Mouse (Mus musculus) embryonic facial prominence, embryonic 13.5 days (tissue): ENCODE measurements around the gene Eci1. TPM values are rescaled to one million over a fixed set of nuclear protein-coding genes. Genes with fewer than 3 reads are reported as not detected.
"Not testable (repeated sequence)": the region's sequence is repeated elsewhere in the genome, so short reads cannot be mapped to it uniquely, and the experiment has no call there.

Source experiments
- ATAC-seq: fragments of 200-750 bp; cut with Nextera tagmentation; 2 replicates; pipeline ENCODE4 v1.8.0; 2017; ENCODE audit warnings: low read depth; ENCODE audit not compliant: insufficient number of reproducible peaks, insufficient read depth, low FRiP score, low TSS enrichment
- H3K27ac ChIP-seq: fragments of 300-500 bp; sonication (generic); 2 replicates; pipeline ENCODE4 v1.5.1; 2015; ENCODE audit warnings: moderate library complexity, mild to moderate bottlenecking, inconsistent platforms
- H3K27me3 ChIP-seq: fragments of 300-500 bp; sonication (generic); 2 replicates; pipeline ENCODE4 v1.6.1; 2015; ENCODE audit warnings: mild to moderate bottlenecking, inconsistent platforms
- H3K36me3 ChIP-seq: fragments of 300-500 bp; sonication (generic); 2 replicates; pipeline ENCODE4 v1.6.1; 2015; ENCODE audit warnings: mild to moderate bottlenecking, inconsistent platforms
- H3K4me1 ChIP-seq: fragments of 300-500 bp; sonication (generic); 2 replicates; pipeline ENCODE4 v1.6.1; 2015; ENCODE audit warnings: inconsistent platforms
- H3K4me2 ChIP-seq: fragments of 300-500 bp; sonication (generic); 2 replicates; pipeline ENCODE4 v1.6.1; 2015; ENCODE audit warnings: moderate library complexity, mild to moderate bottlenecking, inconsistent platforms
- H3K4me3 ChIP-seq: fragments of 300-500 bp; sonication (generic); 2 replicates; pipeline ENCODE4 v1.5.1; 2015; ENCODE audit warnings: mild to moderate bottlenecking, inconsistent platforms
- H3K9ac ChIP-seq: fragments of 300-500 bp; sonication (generic); 2 replicates; pipeline ENCODE4 v1.6.1; 2015; ENCODE audit warnings: mild to moderate bottlenecking, inconsistent platforms
- H3K9me3 ChIP-seq: fragments of 300-500 bp; sonication (generic); 2 replicates; pipeline ENCODE4 v1.6.1; 2016; ENCODE audit warnings: inconsistent platforms
- WGBS: fragments of 180-500 bp; shearing (Covaris S2); methylation state at CpG from one replicate; pipeline ENCODE4 v1.1.7; 2015; ENCODE audit warnings: mixed read lengths; 5-methylcytosine and 5-hydroxymethylcytosine counted together
- polyA plus RNA-seq: library from polyadenylated mRNA; unstranded; fragments of >200 nt; fragmentation: Nextera tagmentation; extraction: Ambion mirVana; gene quantifications from 2 replicates; pipeline ENCODE4 v1.2.1, GENCODE M21; 2015

Eci1 gene
- polyA plus RNA-seq, 1 experiment from 2014 or later: 70.6 TPM

DNA sequence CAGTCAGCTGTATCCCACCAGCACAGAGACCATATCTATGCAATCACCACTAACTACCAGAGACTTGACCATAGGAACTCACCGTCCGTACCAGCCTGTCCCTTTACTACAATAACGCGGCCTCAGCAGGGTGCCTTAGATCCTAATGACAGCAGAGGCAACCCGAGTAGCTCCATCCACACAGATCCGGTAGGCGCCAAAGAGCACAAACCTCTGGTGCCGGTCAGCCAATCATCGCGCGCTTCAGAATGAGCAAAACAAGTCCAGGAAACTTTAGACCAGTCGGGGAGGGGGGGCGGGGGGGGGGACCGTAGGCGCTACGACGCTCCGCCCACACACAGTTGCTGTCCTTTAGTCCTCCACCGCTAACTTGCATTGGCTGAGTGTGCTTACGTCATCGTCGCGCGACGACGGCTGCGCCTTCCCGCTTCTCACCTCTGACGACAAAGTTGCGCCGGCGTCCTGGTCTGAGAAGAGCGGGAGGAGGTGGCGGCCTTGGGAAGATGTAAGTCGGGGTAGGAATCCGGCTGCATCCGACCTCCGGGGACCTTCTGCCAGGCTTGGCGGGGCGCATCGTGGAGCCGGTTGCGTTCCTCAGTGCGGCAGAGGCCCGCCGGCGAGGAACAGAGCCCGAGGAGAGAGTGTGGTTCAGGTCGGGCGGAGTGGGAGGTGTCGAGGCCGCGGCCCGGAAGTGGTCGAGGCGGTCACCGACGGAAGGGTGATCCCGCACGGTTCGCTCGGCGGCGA is 12.0 kb upstream of the Eci1 start, which contains the start of gene Rnps1:
Rnps1 (plus strand) TSS at position 336 of the 747 bp plus-strand sequence.
- Histone ChIP-seq H3K4me1 (peaks cover 33% of the 10 kb centered on the region), H3K36me3 (peaks cover 44% of the 10 kb centered on the region), H3K9me3 (no peaks in the 10 kb centered on the region), H3K27me3 (no peaks in the 10 kb centered on the region), H3K4me3 (peak within 1 kb of the TSS; percentile 88), H3K4me2 (peak within 1 kb of the TSS; percentile 78), H3K9ac (peak within 1 kb of the TSS; percentile 96), H3K27ac (peak within 1 kb of the TSS; percentile 94)
- peak; percentile 93 for ATAC-seq
- under 1% methylated on average over 64 of the region's 64 CpGs for WGBS

DNA sequence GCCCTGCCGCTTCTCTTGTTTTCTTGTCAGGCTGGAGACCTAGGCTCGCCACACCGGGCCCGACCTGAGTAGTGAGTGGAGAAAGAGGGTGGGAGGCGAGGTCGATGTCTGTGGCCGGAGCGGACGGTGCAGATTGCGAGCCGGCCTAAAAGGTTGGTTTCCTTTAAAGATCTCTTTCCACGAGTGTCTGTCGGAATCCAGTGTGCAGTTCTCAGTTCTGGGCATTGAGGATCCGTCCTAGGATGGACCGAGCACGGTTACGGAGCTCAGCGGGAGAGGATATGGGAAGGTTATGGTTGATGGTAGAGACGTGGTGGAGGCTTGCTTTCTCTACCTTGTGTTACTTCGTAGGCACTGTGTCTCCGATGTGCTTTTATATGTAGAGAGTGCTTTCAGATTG is 11.4 kb upstream of the Eci1 start:
- peak overlapping the region; percentile 78 for H3K4me2 ChIP-seq
- peak overlapping the region; percentile 88 for H3K4me3 ChIP-seq
- peak overlapping the region; percentile 96 for H3K9ac ChIP-seq
- peaks cover 44% of the 10 kb centered on the region for H3K36me3 ChIP-seq
- ATAC-seq: peak; percentile 45
- H3K4me1 ChIP-seq: peaks cover 33% of the 10 kb centered on the region
- H3K9me3 ChIP-seq: no peaks in the 10 kb centered on the region
- WGBS: under 1% methylated on average over 21 of the region's 21 CpGs
- H3K27me3 ChIP-seq: no peaks in the 10 kb centered on the region
- peak overlapping the region; percentile 94 for H3K27ac ChIP-seq

DNA sequence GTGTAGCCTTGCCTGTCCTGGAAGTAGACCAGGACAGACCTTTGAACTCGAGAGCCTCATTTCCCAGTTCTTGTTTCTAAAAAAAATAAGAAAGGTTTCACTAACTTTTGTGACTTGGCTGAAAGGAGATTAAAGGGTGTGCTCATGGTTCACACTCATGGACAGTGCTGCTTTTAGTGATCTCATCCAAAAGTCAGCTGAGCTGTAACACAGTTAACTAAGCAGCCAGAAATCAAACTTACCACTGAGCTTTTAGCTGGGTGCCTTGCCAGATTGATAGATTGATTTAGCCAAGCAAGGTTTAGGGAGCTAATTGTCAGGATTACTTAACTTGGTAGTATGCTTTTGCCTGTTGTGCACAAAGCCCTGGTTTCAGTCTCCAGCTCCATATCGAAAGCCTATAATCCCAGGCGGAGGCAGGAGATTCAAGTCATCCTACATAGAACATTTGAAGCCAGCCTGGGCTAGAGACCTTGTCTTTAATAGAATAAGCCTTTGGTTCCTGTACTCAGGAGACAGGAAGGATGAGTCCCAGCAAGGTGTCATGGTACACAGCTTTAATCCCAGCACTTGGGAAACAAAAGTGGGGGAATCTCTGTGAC is 10.3 kb upstream of the Eci1 start:
- Histone ChIP-seq H3K27ac (no peak overlapping the region), H3K9me3 (no peaks in the 10 kb centered on the region), H3K36me3 (peaks cover 50% of the 10 kb centered on the region), H3K4me1 (peaks cover 33% of the 10 kb centered on the region), H3K4me2 (peak overlapping the region; percentile 78), H3K9ac (peak overlapping the region; percentile 96), H3K27me3 (no peaks in the 10 kb centered on the region), H3K4me3 (peak overlapping the region; percentile 88)
- WGBS: 83% methylated on average over 3 of the region's 3 CpGs
- no peak for ATAC-seq

GRCm38 (mm10) chr17:24423114-24423513 is 3.3 kb upstream of the Eci1 start:
- no peak for ATAC-seq
- Histone ChIP-seq H3K4me1 (peaks cover 11% of the 10 kb centered on the region), H3K9ac (no peak overlapping the region), H3K27me3 (no peaks in the 10 kb centered on the region), H3K36me3 (peaks cover 75% of the 10 kb centered on the region), H3K27ac (no peak overlapping the region), H3K4me3 (no peak overlapping the region), H3K4me2 (no peak overlapping the region), H3K9me3 (no peaks in the 10 kb centered on the region)
- 89% methylated on average over 4 of the region's 4 CpGs for WGBS

DNA sequence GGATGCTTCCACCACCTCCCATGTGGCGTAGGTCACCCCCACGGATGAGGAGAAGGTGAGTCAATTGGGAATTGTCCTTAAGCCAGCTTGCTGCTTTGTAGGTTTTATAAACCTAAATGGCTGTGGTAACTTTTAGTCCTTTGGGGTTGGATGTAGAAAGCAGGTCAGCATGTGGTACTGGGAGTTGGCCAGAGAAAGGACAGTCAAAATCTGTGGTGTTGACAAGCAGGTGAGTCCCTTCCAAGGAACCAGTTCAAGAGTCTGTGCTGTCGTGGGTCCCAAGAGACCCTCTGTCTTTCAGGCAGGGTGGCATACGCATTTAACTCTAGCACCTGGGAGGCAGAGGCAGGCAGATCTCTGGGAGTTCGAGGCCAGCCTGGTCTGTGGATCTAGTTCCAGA is 2.0 kb upstream of the Eci1 start:
- H3K4me1 ChIP-seq: peaks cover 11% of the 10 kb centered on the region
- H3K9ac ChIP-seq: no peak overlapping the region
- no peak overlapping the region for H3K4me2 ChIP-seq
- ATAC-seq: no peak
- no peaks in the 10 kb centered on the region for H3K9me3 ChIP-seq
- no peaks in the 10 kb centered on the region for H3K27me3 ChIP-seq
- WGBS: 91% methylated on average over 5 of the region's 5 CpGs
- peaks cover 61% of the 10 kb centered on the region for H3K36me3 ChIP-seq
- no peak overlapping the region for H3K4me3 ChIP-seq
- no peak overlapping the region for H3K27ac ChIP-seq

DNA sequence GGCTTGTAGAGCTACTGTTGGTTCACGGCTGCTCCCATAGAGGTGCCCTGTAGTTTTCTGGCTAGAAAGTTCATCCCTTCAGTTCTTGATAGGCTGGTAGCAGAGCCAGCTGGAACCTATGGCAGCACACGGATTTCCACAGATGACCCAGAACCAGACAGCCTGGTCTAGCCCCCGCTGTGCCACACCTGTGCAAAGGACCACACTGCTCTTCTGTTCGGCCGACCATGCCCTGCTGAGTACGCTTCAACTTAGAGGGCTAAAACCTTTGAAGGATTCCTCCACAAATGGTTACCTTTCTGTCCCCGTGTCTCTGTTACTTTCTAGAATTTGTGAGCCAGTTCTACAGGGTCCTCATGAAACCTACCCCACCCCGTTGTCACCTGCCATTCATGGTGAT is 1.1 kb upstream of the Eci1 start:
- H3K27me3 ChIP-seq, H3K9ac ChIP-seq, H3K4me2 ChIP-seq, H3K9me3 ChIP-seq, ATAC-seq, H3K27ac ChIP-seq, H3K4me3 ChIP-seq: not testable (repeated sequence)
- Histone ChIP-seq H3K36me3 (peaks cover 52% of the 10 kb centered on the region), H3K4me1 (peaks cover 11% of the 10 kb centered on the region)
- 91% methylated on average over 6 of the region's 8 CpGs for WGBS

- H3K9me3 ChIP-seq: no peaks in the 10 kb centered on the region
- peaks cover 47% of the 10 kb centered on the region for H3K36me3 ChIP-seq
- 84% methylated on average over 7 of the region's 7 CpGs for WGBS
- H3K4me3 ChIP-seq: peak overlapping the region; percentile 72
- H3K27me3 ChIP-seq: no peaks in the 10 kb centered on the region
- H3K9ac ChIP-seq: peak overlapping the region; percentile 89; the same call in 1 of the 2 replicates
- H3K4me2 ChIP-seq: peak overlapping the region; percentile 73
- H3K4me1 ChIP-seq: peaks cover 11% of the 10 kb centered on the region
- no peak for ATAC-seq
- peak overlapping the region; percentile 97; the same call in 1 of the 2 replicates for H3K27ac ChIP-seq
Measured at GRCm38 (mm10) chr17:24425905-24426304, 536 bp upstream of the Eci1 start.

GRCm38 (mm10) chr17:24427170-24427557 is 723 bp downstream of the Eci1 start:
- H3K27me3 ChIP-seq: no peaks in the 10 kb centered on the region
- peak overlapping the region; percentile 89 for H3K9ac ChIP-seq
- peak overlapping the region; percentile 97 for H3K27ac ChIP-seq
- H3K9me3 ChIP-seq: no peaks in the 10 kb centered on the region
- H3K4me1 ChIP-seq: peaks cover 11% of the 10 kb centered on the region
- 5% methylated on average over 8 of the region's 8 CpGs for WGBS
- H3K36me3 ChIP-seq: peaks cover 34% of the 10 kb centered on the region
- peak overlapping the region; percentile 73 for H3K4me2 ChIP-seq
- peak overlapping the region; percentile 72 for H3K4me3 ChIP-seq
- no peak for ATAC-seq

DNA sequence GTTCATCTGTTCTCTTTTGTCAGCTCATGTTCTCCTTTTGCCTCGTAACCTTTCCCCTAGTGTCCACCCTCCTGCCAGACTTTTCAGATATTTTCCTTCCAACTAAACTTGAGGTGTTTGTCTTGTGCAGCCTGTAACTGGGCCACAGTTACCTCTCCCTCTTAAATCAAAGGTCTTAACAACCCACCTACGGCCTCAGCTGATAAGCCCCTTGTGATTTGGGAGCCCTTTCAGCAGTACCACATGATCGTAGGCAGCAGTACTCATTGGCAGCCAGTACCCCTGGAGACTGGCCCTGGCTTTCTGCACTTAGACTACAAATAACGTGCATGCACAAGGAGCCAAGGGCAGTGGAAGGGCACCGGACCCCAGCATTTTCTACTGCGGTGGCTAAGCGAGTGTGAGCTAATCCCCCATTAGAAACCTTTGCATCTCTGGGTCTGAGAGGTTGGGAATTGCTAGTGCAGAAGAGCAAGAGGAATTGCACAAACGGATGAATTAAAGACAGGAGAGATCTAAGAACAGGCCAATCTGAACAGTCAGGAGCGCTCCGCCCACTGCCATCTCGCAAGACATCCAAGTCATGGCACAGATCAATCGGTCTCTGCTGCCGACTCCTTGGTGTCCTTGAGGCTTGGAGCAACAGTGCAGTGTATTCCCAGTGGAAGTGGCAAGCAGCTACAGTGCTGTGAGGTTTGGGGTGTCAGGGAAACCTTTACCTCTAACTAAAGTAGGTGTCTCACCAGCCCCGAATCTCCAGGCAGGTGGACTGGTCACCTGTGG is 3.0 kb downstream of the Eci1 start:
- Histone ChIP-seq H3K27me3 (no peaks in the 10 kb centered on the region), H3K4me2 (no peak overlapping the region), H3K27ac (no peak overlapping the region), H3K9ac (no peak overlapping the region), H3K9me3 (no peaks in the 10 kb centered on the region), H3K4me3 (no peak overlapping the region), H3K36me3 (peaks cover 27% of the 10 kb centered on the region), H3K4me1 (peaks cover 11% of the 10 kb centered on the region)
- WGBS: 89% methylated on average over 14 of the region's 14 CpGs
- ATAC-seq: no peak

GRCm38 (mm10) chr17:24437016-24437415 is 10.6 kb downstream of the Eci1 start:
- Histone ChIP-seq H3K27me3 (no peaks in the 10 kb centered on the region), H3K36me3 (peaks cover 85% of the 10 kb centered on the region), H3K27ac (no peak overlapping the region), H3K4me1 (no peaks in the 10 kb centered on the region), H3K4me3 (no peak overlapping the region), H3K4me2 (no peak overlapping the region), H3K9ac (no peak overlapping the region), H3K9me3 (no peaks in the 10 kb centered on the region)
- WGBS: 82% methylated on average over 5 of the region's 5 CpGs
- ATAC-seq: no peak

DNA sequence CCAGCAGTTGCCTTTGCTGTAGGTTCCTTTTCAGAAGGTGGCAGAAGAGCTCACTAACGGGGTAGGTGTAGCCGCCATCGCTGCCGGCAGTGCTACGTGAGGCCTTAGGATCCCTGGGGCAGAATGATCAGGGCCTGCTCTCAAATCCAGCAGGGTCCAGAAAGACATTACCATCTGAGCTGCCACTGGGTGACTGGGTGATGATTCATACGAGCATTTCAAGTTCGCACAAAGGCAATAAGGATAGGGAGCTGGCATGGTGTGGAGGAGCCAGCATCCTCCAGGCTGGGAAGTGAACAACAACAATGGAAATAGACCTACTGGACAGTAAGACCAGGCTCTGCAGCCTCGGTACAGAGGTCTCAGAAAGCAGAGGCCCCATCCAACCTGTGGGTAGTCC is 13.9 kb downstream of the Eci1 start:
- H3K27ac ChIP-seq: no peak overlapping the region

More for the DNA sequence above, 13.9 kb downstream of the Eci1 start:
- Histone ChIP-seq H3K9me3 (no peaks in the 10 kb centered on the region), H3K4me1 (no peaks in the 10 kb centered on the region), H3K27me3 (no peaks in the 10 kb centered on the region), H3K36me3 (peaks cover 93% of the 10 kb centered on the region), H3K9ac (no peak overlapping the region), H3K4me2 (no peak overlapping the region), H3K4me3 (no peak overlapping the region)
- WGBS: 92% methylated on average over 8 of the region's 8 CpGs
- no peak for ATAC-seq
